Mouse (Mus musculus) NIH3T3 (cell line): ENCODE data around the gene Fscn2.

Source experiments
- DNase-seq: peaks from one replicate; pipeline ENCODE4 v3.0.0-alpha.2; 2012; ENCODE audit warnings: low read depth

Fscn2 gene

GRCm38 (mm10) chr11:120361295-120361694 is at the start of gene Fscn2:
Gene Fscn2, plus strand, starts transcription at chr11:120361534.
- no peak for DNase-seq

GRCm38 (mm10) chr11:120311561-120311960 is 49.8 kb upstream of the Fscn2 start:
- DNase-seq, result no peak

- DNase-seq, result no peak
Measured at GRCm38 (mm10) chr11:120312069-120312468, 49.3 kb upstream of the Fscn2 start.

- DNase-seq, result no peak
Measured at GRCm38 (mm10) chr11:120313906-120314685, 47.2 kb upstream of the Fscn2 start.

GRCm38 (mm10) chr11:120314721-120315415 is 46.5 kb upstream of the Fscn2 start:
- no peak for DNase-seq

- DNase-seq, result no peak
Measured at GRCm38 (mm10) chr11:120315416-120315761, 45.9 kb upstream of the Fscn2 start.

DNA sequence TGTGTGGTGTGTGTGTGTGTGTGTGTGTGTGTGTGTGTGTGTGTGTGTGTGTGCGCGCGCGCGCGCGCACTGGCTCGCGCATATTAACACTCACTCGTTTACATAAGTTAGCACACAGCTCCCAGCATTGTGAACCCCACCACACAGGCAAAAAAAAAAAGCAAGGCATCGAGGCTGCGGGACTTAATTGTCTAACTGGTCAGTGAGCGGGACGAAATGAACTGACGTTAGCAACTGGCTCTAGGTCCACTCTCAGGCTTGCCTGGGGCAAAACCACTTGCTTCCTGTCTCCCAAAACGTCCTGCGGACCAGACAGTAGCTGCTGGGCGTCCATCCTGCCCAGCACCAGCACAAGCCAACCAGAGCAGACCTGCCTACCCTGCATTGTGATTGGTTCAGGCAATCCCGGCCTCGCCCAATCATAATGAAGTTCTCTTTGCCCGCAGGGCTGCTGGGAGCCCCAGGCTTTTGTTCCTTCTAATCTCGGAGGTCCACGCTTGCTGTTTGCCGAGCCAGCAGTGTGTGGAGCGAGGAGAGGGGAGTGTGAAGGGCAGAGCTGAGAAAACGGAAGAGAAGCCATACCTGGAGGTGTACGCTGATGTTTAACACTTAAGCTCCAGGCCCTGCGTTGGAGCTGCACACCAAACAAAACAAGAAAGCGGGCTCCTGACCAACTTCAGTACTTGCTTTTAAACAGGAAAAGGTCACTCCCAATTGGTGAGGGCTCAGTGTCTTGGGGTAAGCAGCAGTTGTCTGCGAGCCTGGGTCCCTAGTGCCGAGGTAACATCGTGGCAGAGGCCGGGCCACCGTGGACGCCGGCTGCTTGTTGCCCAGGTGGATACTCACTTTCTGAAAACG is 45.3 kb upstream of the Fscn2 start:
- peak; percentile 95 for DNase-seq

DNA sequence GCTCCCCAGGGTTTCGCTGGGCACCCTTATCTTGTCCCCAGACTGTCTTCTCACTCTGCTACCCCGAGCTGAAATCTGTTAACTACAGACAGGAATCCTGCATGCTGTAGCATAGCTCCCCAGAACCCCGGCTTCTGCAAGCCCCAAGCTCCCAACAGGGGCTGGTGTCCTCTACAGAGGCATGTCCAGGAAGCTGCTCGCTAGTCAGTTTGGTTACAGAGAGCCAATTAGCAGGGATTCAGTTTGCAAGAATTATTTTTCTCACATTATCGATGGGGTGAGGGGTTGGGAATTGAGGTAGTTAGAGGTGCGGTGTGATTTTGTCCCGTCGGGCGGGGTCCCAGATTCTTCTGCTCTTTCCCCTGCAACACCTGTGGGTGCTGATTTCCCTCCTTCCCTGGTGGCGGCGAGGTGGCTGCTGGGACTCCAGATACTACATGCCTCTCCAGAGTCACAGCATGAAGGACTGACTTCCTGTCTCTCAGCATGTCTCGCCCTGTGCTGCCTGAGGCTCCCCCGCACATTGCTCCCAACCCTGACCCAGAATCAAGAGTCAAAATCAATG is 44.6 kb upstream of the Fscn2 start:
- DNase-seq, result no peak

DNA sequence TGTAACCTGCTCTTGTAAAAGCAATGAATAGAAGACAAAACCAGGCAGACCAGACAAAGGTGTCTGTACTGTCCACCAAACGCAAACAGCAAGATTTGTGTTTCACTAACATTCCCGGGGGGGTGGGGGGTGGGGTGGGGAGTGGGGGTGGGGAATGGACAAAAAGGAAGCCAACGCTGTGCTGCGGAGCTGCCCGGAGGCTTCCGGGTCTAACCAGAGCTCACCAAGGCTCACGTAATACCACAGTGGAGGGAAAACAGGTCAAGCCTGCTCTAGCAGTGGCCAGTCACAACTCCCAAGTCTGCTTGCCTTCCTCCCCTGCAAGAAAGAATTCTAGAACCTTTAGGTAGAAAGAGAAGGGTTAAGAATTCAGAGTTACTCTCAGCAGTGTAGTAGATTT is 43.9 kb upstream of the Fscn2 start:
- DNase-seq, result no peak

DNA sequence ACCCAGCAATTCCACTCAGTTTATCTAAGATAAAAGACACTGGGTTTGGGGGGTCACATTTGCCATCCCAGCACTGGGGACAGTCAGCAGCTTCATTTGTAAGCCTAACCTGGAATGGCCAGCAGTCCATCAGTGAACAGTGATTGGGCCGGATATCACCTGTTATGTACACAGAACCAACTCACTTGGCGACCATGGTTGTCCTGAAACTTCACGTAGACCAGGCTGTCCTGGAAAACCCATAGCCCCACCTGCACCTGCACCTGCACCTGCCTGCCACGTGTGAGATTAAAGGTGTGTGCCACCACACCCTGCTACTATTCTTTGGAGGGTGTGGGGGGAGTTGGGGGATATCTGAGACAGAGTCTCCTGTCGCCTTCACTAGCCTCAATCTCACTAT is 42.0 kb upstream of the Fscn2 start:
- no peak for DNase-seq

GRCm38 (mm10) chr11:120320156-120320555 is 41.2 kb upstream of the Fscn2 start:
- no peak for DNase-seq

- DNase-seq, result no peak
Measured at GRCm38 (mm10) chr11:120335431-120336021, 25.8 kb upstream of the Fscn2 start.

DNA sequence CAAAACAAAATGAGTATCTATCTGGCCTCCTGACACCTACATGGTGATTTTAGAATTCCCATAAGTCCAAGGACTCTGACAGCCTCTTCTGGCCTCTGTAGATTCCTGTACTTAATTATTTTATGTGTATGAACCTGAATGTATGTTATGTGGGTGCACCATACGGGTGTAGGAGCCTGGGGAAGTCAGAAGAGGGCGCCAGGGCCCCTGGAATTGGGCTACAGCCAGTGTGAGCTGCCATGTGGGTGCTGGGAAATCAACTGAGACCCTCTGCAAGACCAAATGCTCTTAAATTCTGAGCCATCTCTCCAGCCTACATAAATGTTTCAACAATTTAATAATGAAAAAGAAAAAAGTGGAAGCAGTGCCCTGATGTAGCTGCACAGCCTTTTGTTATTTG is 23.9 kb upstream of the Fscn2 start:
- no peak for DNase-seq

DNA sequence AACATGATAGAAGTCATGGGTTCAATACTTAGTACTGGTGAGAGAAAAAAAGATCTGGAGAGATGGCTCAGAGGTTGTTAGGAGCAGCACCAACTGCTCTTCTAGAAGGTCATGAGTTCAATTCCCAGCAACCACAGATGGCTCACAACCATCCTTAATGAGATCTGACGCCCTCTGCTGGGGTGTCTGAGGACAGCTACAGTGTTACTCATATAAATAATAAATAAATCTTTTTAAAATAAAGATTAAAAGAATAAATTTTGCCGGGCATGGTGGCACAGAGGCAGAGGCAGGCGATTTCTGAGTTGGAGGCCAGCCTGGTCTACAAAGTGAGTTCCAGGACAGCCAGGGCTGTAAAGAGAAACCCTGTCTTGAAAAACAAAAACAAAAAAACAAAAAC is 22.5 kb upstream of the Fscn2 start:
- DNase-seq, result no peak

GRCm38 (mm10) chr11:120339978-120340513 is 21.3 kb upstream of the Fscn2 start:
- DNase-seq, result peak; percentile 53

DNA sequence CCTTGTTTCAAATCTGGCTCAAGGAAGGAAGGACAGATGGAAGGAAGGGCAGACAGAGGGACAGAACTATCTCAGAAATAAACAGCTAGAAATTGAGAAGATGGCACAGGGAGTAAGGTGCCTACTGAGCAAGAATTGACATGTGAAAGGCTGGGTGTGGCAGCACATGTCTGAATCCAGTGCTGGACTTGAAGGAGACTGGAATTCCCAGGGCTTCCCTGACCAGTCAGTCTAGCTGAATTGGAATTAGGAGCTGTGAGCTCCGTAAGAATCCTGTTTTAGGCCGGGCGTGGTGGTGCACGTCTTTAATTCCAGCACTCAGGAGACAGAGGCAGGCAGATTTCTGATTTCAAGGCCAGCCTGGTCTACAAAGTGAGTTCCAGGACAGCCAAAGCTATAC is 19.7 kb upstream of the Fscn2 start:
- DNase-seq, result no peak

DNA sequence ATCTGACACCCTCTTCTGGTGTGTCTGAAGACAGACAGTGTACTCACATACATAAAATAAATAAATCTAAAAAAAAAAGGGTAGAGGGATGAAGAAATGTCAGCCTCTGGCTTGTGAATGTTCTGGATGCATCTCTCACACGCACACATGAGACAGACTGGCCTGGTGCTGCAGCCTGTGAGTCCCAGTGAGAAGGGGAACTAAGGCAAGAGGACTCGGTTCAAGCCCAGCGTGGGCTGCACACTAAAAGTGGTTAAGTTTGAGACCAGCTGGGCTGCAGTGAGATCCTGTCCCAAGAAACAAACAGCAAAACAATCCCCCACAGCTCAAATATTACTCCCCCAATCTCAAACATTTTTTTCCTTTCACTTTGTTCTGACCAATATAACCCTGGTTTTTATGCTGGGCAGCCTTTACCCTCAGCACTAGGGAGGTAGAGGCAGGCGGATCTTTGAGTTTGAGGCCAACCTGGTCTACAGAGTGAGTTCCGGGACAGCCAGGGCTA is 18.6 kb upstream of the Fscn2 start:
- no peak for DNase-seq

DNA sequence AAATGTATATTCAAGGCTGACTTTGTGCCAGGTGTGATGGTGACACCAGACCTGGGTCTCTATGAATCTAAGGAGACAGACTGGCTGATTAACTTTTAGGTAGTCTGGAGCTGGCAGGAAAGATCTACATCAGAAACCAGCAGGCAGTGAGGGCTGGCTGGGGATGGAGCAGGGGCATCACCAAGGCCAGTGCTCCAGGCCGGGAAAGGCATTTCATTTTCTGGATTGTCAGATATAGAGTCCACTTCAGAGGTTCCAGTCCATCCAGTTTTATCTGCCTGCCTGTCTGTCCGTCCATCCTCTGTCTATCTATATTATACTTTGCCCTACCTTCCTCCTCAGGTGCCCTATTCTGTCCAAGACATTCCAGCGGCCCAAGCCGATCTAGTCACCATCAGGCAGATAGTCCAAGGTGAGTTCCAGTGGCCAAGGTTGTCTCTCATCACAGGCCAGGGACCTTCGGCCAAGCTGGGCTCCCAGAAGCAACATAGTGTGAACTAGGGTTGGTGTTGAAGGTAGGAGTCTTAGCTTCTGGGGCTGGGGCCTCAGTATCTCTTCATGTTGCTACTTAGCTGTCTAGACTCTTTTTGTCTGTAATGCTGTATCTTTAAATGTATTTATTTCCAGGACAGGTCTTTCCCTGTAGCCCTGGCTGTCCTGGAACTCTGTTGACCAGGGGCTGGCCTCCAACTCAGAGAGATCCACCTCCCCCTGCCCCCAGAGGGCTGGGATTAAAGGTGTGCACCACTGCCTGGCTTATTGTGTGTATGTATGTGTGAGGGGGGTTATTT is 17.6 kb upstream of the Fscn2 start:
- DNase-seq, result peak; percentile 76

GRCm38 (mm10) chr11:120344310-120344920 is 16.9 kb upstream of the Fscn2 start:
- peak; percentile 76 for DNase-seq

GRCm38 (mm10) chr11:120345067-120345681 is 16.2 kb upstream of the Fscn2 start:
- DNase-seq, result peak; percentile 75
